Mouse (Mus musculus): ENCODE data around the gene March7. TPM values are rescaled to one million over a fixed set of nuclear protein-coding genes. Genes with fewer than 3 reads are reported as not detected.

March7 gene
- polyA plus RNA-seq, 2 experiments: 59.7 to 77.8 TPM

GRCm38 (mm10) chr2:60181696-60182095 lies 28.0 kb upstream of the March7 start:
- no peak overlapping the region for H3K27ac ChIP-seq (replicated peaks; ENCODE audit: low read depth, low read length)
- no peaks in the 10 kb centered on the region for H3K36me3 ChIP-seq (ENCODE audit: control insufficient read depth, insufficient read depth, low read length)
- H3K9me3 ChIP-seq (ENCODE audit: control insufficient read depth, low read length): no peaks in the 10 kb centered on the region
- DNase-seq (ENCODE audit: low spot score) (no peak), ATAC-seq (ENCODE audit: low FRiP score, low read depth) (no peak)
- H3K4me2 ChIP-seq (replicated peaks; ENCODE audit: low read depth, low read length, severe bottlenecking): no peak overlapping the region
- H3K4me1 ChIP-seq (ENCODE audit: control insufficient read depth, insufficient read depth, low read length): no peaks in the 10 kb centered on the region
- H3K9ac ChIP-seq (ENCODE audit: low read depth, low read length, severe bottlenecking): no peak overlapping the region
- no peaks in the 10 kb centered on the region for H3K27me3 ChIP-seq (ENCODE audit: control insufficient read depth, insufficient read depth, low read length)
- no peak overlapping the region for H3K4me3 ChIP-seq (replicated peaks; ENCODE audit: low read length)
- 56% methylated on average over 2 of the region's 2 CpGs for WGBS
- no peak for TF ChIP-seq POLR2A (IDR thresholded peaks at IDR 0.05; ENCODE audit: borderline replicate concordance, extremely low read depth, insufficient read depth, insufficient read length)

GRCm38 (mm10) chr2:60196841-60197240 lies 12.8 kb upstream of the March7 start:
- no peak for TF ChIP-seq POLR2A (IDR thresholded peaks at IDR 0.05; ENCODE audit: borderline replicate concordance, extremely low read depth, insufficient read depth, insufficient read length)
- H3K4me1 ChIP-seq (ENCODE audit: control insufficient read depth, insufficient read depth, low read length): no peaks in the 10 kb centered on the region
- no peaks in the 10 kb centered on the region for H3K36me3 ChIP-seq (ENCODE audit: control insufficient read depth, insufficient read depth, low read length)
- no peaks in the 10 kb centered on the region for H3K9me3 ChIP-seq (ENCODE audit: control insufficient read depth, low read length)
- no peak overlapping the region for H3K9ac ChIP-seq (ENCODE audit: low read depth, low read length, severe bottlenecking)
- no peak overlapping the region for H3K4me3 ChIP-seq (replicated peaks; ENCODE audit: low read length)
- DNase-seq (ENCODE audit: low spot score): no peak
- no peak for ATAC-seq (ENCODE audit: low FRiP score, low read depth)
- H3K27me3 ChIP-seq (ENCODE audit: control insufficient read depth, insufficient read depth, low read length): no peaks in the 10 kb centered on the region
- no peak overlapping the region for H3K4me2 ChIP-seq (replicated peaks; ENCODE audit: low read depth, low read length, severe bottlenecking)
- WGBS: 57% methylated on average over 1 of the region's 1 CpGs
- H3K27ac ChIP-seq (replicated peaks; ENCODE audit: low read depth, low read length): no peak overlapping the region

GRCm38 (mm10) chr2:60200051-60200562 lies 9.6 kb upstream of the March7 start:
- 85% methylated on average over 5 of the region's 5 CpGs for WGBS
- no peak overlapping the region for H3K4me2 ChIP-seq (replicated peaks; ENCODE audit: low read depth, low read length, severe bottlenecking)

GRCm38 (mm10) chr2:60200667-60201066 lies 9.0 kb upstream of the March7 start:
- no peak for TF ChIP-seq POLR2A (IDR thresholded peaks at IDR 0.05; ENCODE audit: borderline replicate concordance, extremely low read depth, insufficient read depth, insufficient read length)
- H3K9ac ChIP-seq (ENCODE audit: low read depth, low read length, severe bottlenecking): no peak overlapping the region
- no peak overlapping the region for H3K4me2 ChIP-seq (replicated peaks; ENCODE audit: low read depth, low read length, severe bottlenecking)
- H3K9me3 ChIP-seq (ENCODE audit: control insufficient read depth, low read length): no peaks in the 10 kb centered on the region
- H3K27me3 ChIP-seq (ENCODE audit: control insufficient read depth, insufficient read depth, low read length): no peaks in the 10 kb centered on the region
- H3K4me3 ChIP-seq (replicated peaks; ENCODE audit: low read length): no peak overlapping the region
- no peak for ATAC-seq (ENCODE audit: low FRiP score, low read depth)
- WGBS: 56% methylated on average over 8 of the region's 8 CpGs
- H3K4me1 ChIP-seq (ENCODE audit: control insufficient read depth, insufficient read depth, low read length): no peaks in the 10 kb centered on the region
- DNase-seq (ENCODE audit: low spot score): no peak
- no peak overlapping the region for H3K27ac ChIP-seq (replicated peaks; ENCODE audit: low read depth, low read length)
- H3K36me3 ChIP-seq (ENCODE audit: control insufficient read depth, insufficient read depth, low read length): no peaks in the 10 kb centered on the region; the same call in none of the 2 replicates

More at GRCm38 (mm10) chr2:60200051-60200562, 9.6 kb upstream of the March7 start:
- TF ChIP-seq POLR2A (IDR thresholded peaks at IDR 0.05; ENCODE audit: borderline replicate concordance, extremely low read depth, insufficient read depth, insufficient read length): no peak
- H3K27me3 ChIP-seq (ENCODE audit: control insufficient read depth, insufficient read depth, low read length): no peaks in the 10 kb centered on the region
- no peak overlapping the region for H3K4me3 ChIP-seq (replicated peaks; ENCODE audit: low read length)
- no peaks in the 10 kb centered on the region for H3K4me1 ChIP-seq (ENCODE audit: control insufficient read depth, insufficient read depth, low read length)
- ATAC-seq (ENCODE audit: low FRiP score, low read depth) (no peak), DNase-seq (ENCODE audit: low spot score) (no peak)
- H3K36me3 ChIP-seq (ENCODE audit: control insufficient read depth, insufficient read depth, low read length): no peaks in the 10 kb centered on the region; the same call in none of the 2 replicates
- H3K9me3 ChIP-seq (ENCODE audit: control insufficient read depth, low read length): no peaks in the 10 kb centered on the region
- H3K9ac ChIP-seq (ENCODE audit: low read depth, low read length, severe bottlenecking): no peak overlapping the region
- no peak overlapping the region for H3K27ac ChIP-seq (replicated peaks; ENCODE audit: low read depth, low read length)

- no peaks in the 10 kb centered on the region for H3K27me3 ChIP-seq (ENCODE audit: control insufficient read depth, insufficient read depth, low read length)
- H3K36me3 ChIP-seq (ENCODE audit: control insufficient read depth, insufficient read depth, low read length): peaks cover 6% of the 10 kb centered on the region
- no peaks in the 10 kb centered on the region for H3K9me3 ChIP-seq (ENCODE audit: control insufficient read depth, low read length)
- no peak overlapping the region for H3K9ac ChIP-seq (ENCODE audit: low read depth, low read length, severe bottlenecking)
- H3K4me2 ChIP-seq (replicated peaks; ENCODE audit: low read depth, low read length, severe bottlenecking): no peak overlapping the region
- H3K4me1 ChIP-seq (ENCODE audit: control insufficient read depth, insufficient read depth, low read length): peaks cover 4% of the 10 kb centered on the region
- no peak for TF ChIP-seq POLR2A (IDR thresholded peaks at IDR 0.05; ENCODE audit: borderline replicate concordance, extremely low read depth, insufficient read depth, insufficient read length)
- no peak for DNase-seq (ENCODE audit: low spot score)
- WGBS: 89% methylated on average over 8 of the region's 8 CpGs
- ATAC-seq (ENCODE audit: low FRiP score, low read depth): no peak
- no peak overlapping the region for H3K4me3 ChIP-seq (replicated peaks; ENCODE audit: low read length)
- H3K27ac ChIP-seq (replicated peaks; ENCODE audit: low read depth, low read length): no peak overlapping the region
Observed at GRCm38 (mm10) chr2:60202900-60203530, 6.7 kb upstream of the March7 start.

Measured in limb, embryonic 14.5 days (tissue).